Mouse (Mus musculus) embryonic fibroblast, embryonic 13.5 days (primary cell): Measurements from ENCODE around the gene Sipa1l3. TPM values are rescaled to one million over a fixed set of nuclear protein-coding genes. Genes with fewer than 3 reads are reported as not detected.

Source experiments
- H3K27ac ChIP-seq: 2 replicates; pipeline ENCODE4 v1.5.1; 2012; ENCODE audit warnings: low read length, control low read depth, inconsistent platforms; ENCODE audit not compliant: insufficient read depth
- H3K4me1 ChIP-seq: 2 replicates; pipeline ENCODE4 v1.6.1; 2011; ENCODE audit warnings: low read length; ENCODE audit not compliant: control insufficient read depth, insufficient read depth
- H3K4me3 ChIP-seq: 2 replicates; pipeline ENCODE4 v1.5.1; 2011; ENCODE audit warnings: mild to moderate bottlenecking, control low read depth, low read length; ENCODE audit not compliant: insufficient read depth
- CTCF ChIP-seq: IDR thresholded peaks from 2 replicates; pipeline ENCODE4 v1.5.1; 2011; ENCODE audit warnings: mild to moderate bottlenecking, control low read depth, low read length, moderate library complexity, borderline replicate concordance; ENCODE audit not compliant: insufficient read depth
- POLR2A ChIP-seq: IDR thresholded peaks from 2 replicates; pipeline ENCODE4 v1.6.1; 2011; ENCODE audit warnings: low read depth, mild to moderate bottlenecking, control low read depth, low read length, moderate library complexity
- polyA plus RNA-seq: library from polyadenylated mRNA; stranded (reverse); fragments of >200 nt; gene quantifications from 2 replicates; pipeline ENCODE4 v1.2.4, GENCODE M21; 2011; ENCODE audit warnings: low read depth; ENCODE audit not compliant: missing spikeins, insufficient read length

Sipa1l3 gene
- polyA plus RNA-seq, 1 experiment = 22.0 TPM

DNA sequence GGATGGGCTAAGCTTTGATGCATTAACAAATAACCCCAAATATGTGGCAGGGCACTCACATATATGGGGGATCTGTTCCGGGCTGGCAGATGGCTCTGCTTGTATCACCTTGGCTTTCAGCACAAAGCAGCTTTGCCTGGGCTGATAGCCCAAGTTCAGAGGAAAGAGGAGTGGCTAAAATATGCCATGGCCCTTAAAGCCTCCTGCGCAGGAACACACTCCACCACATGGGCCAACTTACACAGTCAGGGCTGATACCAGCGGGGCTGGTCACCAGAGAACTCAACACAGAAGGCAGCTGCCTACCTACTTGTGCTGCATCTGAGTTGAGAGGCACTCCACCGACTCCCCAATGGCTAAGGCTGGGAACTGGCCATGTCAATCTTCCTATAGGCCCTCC is 111.6 kb downstream of the Sipa1l3 start:
- peaks cover 10% of the 10 kb centered on the region; the same call in 1 of the 2 replicates for H3K4me1 ChIP-seq
- TF ChIP-seq POLR2A (no peak), CTCF (no peak)
- no peak overlapping the region for H3K4me3 ChIP-seq
- no peak overlapping the region for H3K27ac ChIP-seq

DNA sequence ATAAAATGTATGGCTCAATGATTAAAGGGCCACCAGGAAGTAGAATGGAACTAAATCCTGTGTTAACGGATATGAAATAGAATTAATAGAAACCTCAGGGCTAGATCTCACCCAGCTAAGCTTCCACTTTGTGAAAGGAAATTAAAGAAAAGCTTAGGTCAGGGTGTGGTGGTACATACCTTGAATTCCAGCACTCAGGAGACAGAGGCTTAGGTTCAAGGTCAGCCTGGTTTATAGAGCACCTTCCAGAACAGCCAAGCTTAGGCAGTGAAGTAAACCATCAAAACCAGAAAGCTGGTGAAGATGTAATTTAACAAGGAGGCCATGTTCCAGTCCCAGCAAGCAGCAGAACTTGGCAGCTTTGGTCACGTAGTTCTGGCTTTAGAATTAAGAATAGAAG is 114.3 kb downstream of the Sipa1l3 start:
- no peak overlapping the region for H3K27ac ChIP-seq
- H3K4me3 ChIP-seq = no peak overlapping the region
- H3K4me1 ChIP-seq = no peaks in the 10 kb centered on the region
- TF ChIP-seq POLR2A = no peak
- TF ChIP-seq CTCF = no peak

DNA sequence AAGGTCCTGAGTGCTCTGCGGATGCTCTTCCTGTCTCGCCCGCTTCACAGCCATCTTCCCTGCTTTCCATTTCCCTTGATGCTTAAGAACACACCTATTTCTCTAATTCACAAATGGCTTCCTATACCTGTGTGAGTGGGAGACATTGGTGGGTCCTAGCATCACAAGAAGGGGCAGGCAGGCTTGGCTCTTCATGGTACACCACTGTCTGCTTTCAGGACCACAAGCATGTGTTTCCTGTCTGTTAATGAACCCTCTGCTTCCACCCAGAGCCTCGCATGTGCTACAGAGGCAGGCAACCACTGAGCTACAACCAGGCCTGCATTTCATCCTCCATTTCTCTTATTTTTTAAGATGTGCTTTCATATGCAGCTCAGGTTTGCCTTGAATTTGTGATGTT is 116.4 kb downstream of the Sipa1l3 start:
- H3K27ac ChIP-seq = no peak overlapping the region

DNA sequence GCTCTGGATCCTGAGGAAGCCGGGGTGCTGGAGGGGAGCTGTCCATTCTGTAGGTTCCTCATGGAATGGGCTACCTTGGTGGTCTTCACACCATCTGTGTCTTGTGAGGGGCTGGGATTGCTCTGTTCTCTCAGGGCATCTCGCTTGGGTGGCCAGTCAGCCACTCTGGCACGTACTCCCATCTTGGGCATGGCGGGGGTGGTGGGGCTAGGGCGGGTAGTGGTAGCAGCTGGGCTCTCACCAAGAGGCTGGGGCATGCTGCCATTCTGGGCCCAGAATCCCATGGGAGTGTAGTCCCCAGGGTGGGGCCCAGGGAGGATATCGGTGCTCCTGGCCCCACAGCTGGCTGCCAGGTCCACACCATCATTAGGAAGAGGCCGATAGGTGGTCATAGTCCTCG is 118.0 kb downstream of the Sipa1l3 start:
- H3K4me3 ChIP-seq = no peak overlapping the region
- no peak for TF ChIP-seq CTCF
- no peak for TF ChIP-seq POLR2A
- H3K4me1 ChIP-seq = no peaks in the 10 kb centered on the region
- no peak overlapping the region for H3K27ac ChIP-seq

More for the DNA sequence above, 116.4 kb downstream of the Sipa1l3 start:
- TF ChIP-seq CTCF (no peak), POLR2A (no peak)
- Histone ChIP-seq H3K4me3 (no peak overlapping the region), H3K4me1 (no peaks in the 10 kb centered on the region)

DNA sequence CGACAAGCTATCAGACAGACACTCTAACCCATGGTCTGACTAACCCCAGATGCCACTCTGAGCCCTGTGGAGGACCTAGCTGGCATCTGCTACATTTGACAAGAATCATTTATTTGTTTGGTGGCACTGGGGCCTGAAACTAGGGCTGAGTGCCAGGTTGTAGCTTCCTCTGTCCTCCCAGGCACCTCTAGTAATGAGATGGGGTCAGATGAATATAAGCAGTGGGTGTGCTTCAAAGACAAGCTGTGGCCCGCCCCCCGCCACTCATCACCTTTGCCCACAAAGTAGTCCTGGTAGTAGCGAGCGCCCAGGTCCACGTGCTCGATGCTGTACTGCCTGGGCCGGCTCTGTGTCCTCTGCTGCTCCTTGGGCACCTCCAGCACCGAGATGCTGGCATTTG is 119.4 kb downstream of the Sipa1l3 start:
- H3K27ac ChIP-seq = no peak overlapping the region
- no peak for TF ChIP-seq CTCF
- TF ChIP-seq POLR2A = no peak
- no peaks in the 10 kb centered on the region for H3K4me1 ChIP-seq
- no peak overlapping the region for H3K4me3 ChIP-seq

DNA sequence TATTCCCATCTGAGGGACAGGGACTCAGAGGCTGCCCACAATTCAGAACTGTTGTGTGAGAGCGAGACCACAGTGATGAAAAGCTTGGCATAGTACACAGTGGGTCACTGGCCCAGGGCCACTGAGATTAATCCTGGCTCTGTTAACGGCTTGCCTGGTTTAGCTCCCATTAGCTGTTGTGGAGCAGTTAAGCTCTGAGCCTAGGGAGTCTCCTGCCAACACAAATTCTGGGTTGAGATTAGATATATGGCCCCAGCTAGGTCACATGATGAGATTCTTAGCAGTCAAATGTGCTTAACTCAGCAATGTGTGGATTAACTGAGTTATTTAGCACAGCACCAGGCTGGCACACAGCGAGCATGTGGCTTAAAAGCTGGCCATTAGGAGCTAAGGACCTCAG is 121.0 kb downstream of the Sipa1l3 start:
- H3K4me3 ChIP-seq = no peak overlapping the region
- H3K4me1 ChIP-seq = no peaks in the 10 kb centered on the region
- no peak overlapping the region for H3K27ac ChIP-seq
- no peak for TF ChIP-seq POLR2A
- no peak for TF ChIP-seq CTCF

DNA sequence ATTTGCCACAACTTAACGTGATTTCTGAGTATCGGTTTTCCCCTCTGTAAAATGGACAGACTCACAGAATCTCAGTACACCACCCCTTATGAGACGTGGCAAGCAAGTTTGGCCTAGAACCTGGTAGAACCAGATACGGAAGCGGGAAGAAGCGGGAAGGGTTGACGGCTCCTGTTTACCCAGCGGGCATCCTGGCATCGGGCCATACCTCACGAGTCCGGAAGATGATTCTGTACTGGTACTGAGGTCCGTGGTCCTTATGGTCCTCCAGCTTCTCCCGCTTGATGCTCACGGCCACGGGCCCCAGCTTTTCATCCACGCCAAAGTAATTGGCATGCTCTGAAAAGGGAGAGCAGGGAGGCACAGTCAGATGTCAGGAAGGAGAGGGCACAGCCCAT is 121.5 kb downstream of the Sipa1l3 start:
- no peaks in the 10 kb centered on the region for H3K4me1 ChIP-seq
- no peak overlapping the region for H3K27ac ChIP-seq
- TF ChIP-seq POLR2A (no peak), CTCF (no peak)
- no peak overlapping the region for H3K4me3 ChIP-seq

DNA sequence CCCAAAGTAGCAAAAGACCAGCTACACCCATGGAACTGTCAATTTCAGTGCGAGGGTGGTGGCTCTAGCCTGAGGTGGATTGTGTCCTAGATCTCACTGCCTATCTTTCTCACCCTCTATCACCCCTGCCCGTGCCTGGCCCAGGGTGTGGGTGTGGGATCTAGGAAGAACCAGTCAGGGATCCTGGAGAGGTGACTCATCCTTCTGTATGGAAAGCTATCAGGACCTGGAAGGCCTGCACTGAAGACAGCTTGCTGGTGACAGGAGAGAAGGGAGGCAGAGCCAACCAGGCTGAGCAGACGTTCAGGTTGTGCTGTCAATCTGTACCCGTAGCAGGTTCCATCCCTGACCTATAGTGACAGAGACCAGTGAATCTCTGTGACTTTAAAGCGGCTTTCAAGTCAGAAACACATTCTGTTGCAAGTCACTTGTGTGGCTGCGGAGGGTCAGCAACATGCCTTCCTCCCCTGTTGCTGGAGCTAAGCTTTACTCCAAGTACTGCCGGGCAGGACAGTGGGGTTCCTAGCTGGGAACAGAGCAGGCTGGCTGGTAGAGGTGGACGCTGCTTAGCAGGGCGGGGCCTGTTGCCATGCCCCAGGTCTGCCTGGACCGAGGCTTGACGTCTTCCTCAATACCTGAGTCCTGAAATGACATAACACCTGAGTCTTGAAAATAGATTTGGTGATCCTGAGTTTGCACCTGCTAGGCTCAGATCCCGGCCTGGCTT is 122.1 kb downstream of the Sipa1l3 start:
- no peak overlapping the region for H3K27ac ChIP-seq
- TF ChIP-seq POLR2A = no peak
- TF ChIP-seq CTCF = no peak
- no peaks in the 10 kb centered on the region for H3K4me1 ChIP-seq
- H3K4me3 ChIP-seq = no peak overlapping the region

DNA sequence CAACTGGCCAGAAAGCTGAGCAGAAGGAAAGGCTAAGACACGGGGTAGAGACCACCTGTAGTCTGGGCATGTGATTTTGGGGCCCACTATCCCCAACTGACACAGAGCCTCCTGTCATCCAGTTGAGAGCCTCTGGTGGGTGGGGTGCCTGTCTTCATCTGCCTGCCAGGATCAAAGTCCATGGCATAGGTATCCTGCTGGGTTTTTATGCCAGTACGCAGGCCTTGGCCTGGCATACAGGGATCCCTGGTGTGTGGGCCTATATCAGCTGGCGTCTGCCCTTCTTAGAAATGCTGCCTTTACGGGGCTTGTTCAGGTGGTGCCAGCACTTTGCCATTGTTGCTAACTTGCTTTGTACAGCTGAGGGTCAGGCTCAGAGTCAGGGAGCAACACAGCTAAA is 123.3 kb downstream of the Sipa1l3 start:
- TF ChIP-seq POLR2A = no peak
- no peak for TF ChIP-seq CTCF
- H3K4me3 ChIP-seq = no peak overlapping the region
- no peaks in the 10 kb centered on the region for H3K4me1 ChIP-seq
- H3K27ac ChIP-seq = no peak overlapping the region

DNA sequence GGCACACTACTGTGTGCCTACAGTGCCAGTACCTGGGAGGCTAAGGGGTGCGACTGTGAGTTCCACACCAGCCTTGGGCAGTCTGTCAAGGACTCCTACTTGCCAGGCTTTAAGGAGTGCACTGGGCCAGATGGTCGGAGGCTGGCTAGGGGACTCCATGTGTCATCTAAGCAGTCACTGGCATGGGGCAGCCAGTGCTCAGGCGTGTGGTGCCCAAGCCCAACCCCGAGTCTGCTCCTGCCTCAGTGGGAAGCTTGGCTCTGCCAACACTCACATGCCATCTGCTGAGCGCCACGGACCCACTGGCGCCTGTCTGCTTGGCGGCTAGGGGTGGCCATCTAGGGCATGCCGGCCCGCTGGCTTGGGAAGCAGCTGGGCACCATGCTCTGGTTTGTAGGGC is 125.1 kb downstream of the Sipa1l3 start:
- H3K27ac ChIP-seq = no peak overlapping the region
- TF ChIP-seq CTCF = no peak
- no peak for TF ChIP-seq POLR2A
- no peak overlapping the region for H3K4me3 ChIP-seq
- no peaks in the 10 kb centered on the region for H3K4me1 ChIP-seq
